Mouse (Mus musculus) left cerebral cortex, postnatal 10 days (tissue): ENCODE data around the gene Dyrk3. TPM values are rescaled to one million over a fixed set of nuclear protein-coding genes. Genes with fewer than 3 reads are reported as not detected.

Experiments
- DNase-seq, 2 experiments: peaks; one replicate each; pipeline ENCODE4 v3.0.0; 2021 to 2022; ENCODE audit warnings: low spot score in 2 of 2, mixed read lengths in 1 of 2; ENCODE audit errors: extremely low spot score in 1 of 2
- intact Hi-C: fragments of 180-260 bp; cut with DNase I; formaldehyde crosslinking; loops from one replicate; pipeline ENCODE4 v1.15.1; 2025
- total RNA-seq, 2 experiments: library from RNA; stranded (reverse); gene quantifications; 2 replicates each; pipeline ENCODE4 v1.2.3; 2021

Gene Dyrk3
- total RNA-seq, 2 experiments from 2014 or later: 9.9 to 11.3 TPM

DNA sequence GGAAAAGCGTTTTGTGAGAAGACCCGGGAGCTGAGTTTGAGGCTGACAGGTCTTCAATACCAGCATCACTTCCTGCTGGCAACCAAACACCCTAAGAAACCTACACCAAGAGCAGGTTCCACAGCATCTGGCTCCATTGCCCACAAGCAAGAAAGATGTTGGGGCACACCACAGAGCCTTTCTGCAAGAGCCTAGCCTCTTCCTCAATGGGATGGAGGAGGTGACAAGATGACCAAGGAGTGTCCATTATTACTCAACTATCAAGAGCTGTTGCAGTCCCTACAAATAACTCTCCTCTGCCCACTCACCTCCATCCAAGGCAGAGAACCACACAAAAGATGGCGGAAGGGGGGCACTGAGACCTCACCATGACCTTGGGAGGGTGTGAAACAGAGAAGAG, 46.0 kb downstream of the Dyrk3 start:
- intact Hi-C loops: no loop called here

DNA sequence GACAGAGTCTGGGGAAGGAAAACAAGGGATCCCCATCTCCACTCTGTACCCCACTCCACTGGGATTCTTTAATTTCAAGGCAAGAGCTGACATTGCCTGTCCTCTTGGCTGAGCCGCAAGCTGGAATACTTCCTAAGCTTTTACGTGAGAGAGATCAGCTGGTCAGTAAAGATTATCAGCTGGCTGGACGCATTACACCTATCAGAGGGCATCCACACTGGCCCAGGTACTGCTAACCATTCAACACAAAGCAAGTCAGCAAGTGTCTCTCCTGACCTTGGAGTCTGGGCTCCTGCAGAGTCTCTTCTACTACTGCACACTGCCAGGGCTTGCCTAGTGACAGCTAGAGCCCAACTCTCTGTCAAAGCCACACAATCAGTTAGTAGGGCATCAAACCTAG, 46.7 kb downstream of the Dyrk3 start:
- intact Hi-C loops: no loop called here
- DNase-seq: no peak

More for the DNA sequence above, 46.0 kb downstream of the Dyrk3 start:
- DNase-seq: no peak

DNA sequence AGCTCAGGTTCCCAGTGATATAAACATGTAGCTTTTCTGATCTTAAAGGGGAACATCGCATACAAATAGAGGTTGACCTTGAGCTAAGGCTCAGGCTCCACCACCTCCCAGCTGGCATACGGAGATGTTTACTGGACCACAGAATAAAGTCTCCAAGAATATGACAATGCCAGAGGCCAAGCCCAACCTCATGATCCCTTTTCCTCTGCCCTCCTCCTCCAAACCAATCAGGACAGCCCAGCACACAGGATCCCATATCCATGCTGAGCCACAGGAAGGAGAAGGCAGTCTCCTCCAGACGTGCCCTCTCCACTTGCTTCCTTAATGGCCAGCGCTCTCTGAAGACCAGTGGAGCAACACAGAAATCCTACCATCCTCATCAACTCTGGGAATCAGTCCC, 47.3 kb downstream of the Dyrk3 start:
- DNase-seq: no peak

DNA sequence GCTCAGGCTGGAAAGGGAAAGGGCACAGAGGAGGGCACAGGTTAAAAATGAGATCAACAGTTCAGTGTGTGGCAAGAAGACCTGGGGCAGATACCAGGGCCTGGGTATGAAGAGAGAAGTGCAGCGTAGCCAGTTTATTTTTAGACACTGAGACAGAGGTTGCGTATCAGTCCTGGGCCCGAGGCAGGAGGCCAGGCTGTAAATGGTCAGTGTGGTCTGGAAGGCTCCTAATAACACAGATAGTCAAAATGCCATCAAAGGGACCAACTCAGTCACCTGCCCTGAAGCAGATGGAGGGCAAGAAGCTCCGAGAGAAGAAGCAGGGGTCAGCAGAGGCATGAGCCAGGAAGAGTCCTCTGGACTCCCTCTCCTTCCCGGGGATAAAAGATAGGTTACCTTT, 47.9 kb downstream of the Dyrk3 start:
- intact Hi-C loops: no loop called here

More for the DNA sequence above, 47.3 kb downstream of the Dyrk3 start:
- intact Hi-C loops: no loop called here

DNA sequence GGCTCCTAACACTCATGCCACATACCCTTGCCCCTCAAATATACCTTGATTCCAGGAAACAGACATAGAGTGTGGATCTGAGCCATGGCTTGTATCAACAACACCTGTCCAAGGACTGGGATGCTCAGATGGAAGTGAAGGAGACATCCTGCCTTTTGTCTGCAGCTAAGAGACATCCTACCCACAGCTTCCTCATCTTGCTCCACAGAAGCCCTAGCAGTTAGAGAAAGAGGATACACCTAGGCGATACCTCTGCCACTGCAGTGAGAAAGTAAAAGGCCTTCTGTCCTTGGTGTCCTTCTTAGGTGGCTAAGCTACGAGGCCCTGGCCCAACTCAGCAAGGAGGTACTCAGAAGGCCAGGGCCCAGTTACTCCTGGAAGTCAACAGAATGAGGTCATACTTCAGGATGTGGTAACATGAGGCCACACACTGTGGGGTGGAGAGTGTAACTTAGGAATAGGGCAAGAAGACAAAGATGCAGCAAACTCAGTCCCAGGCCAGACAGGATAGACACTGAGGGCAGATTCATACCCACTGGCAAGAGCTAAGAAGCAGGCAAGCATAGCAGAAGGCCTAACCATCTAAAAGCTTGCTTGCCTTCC, 48.5 kb downstream of the Dyrk3 start:
- no peak for DNase-seq
- intact Hi-C loops: no loop called here

More for the DNA sequence above, 47.9 kb downstream of the Dyrk3 start:
- DNase-seq: no peak

DNA sequence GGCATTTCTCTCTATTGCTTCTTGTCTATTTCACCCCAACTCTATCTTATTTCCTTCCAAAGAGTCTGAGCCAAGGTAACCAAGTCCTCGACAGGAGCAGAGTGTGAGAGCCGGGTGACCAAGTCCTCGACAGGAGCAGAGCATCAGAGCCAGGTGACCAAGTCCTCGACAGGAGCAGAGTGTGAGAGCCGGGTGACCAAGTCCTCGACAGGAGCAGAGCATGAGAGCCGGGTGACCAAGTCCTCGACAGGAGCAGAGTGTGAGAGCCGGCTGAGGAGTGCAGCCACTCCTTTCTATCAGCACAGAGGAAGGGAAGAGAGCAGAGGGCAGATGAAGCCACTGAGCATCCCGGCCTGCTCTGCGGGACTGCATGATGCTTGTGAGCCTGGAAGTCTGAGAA, 49.6 kb downstream of the Dyrk3 start:
- DNase-seq: no peak
- intact Hi-C loops: no loop called here

DNA sequence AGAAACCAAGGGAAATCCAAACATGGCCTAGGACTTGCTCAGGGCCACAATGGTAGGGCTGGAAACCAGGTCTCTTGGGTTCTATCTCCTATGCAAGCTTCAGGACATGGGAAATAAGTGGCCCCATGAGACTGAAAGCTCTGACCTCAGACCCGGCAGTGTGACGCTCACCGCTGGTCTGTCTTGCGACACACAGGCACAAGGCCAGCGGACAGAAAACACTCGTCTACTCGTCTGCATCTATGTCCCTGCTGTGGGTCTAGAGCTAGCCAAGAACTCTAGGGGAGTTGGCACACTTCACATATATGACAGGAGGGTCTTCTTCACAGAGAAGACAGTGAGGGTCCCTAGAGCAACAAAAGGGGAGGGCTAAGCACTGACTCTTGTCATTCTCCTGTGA, 51.2 kb downstream of the Dyrk3 start:
- no peak for DNase-seq
- intact Hi-C loops: no loop called here

DNA sequence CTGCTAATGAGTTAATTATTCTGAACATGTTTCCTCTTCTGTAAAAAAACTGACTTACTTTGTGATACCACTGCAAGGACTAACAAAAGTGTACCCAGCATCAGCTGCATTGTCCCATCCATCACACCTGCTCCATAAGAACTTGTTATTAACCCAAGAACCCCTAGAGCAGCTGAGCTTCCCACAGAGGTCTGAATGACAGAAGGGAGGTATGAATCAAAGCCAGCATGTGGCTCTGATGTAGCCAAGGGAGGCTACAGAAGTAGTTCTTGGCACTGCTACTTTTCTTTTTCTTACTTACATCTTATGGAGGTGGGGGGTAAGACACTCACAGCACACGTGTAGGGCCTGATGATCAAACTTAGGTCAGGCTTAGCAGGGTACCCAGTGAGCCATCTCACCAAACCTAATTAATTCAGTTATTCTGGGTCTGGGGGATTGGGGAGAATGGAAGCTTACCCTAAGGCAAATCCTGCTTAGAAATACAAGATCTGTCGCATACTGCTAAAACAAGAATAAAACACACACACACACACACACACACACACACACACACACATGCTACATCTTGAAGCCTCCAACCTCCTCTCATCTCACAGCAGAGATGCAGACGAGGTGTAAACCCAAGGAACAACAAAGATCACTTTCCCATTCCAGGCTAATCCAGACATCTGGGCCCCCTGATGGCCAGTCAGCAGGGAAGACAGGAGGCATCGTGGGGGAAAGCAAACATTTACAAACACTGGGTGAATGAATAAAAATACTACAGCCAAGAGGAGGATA, 52.0 kb downstream of the Dyrk3 start:
- intact Hi-C loops: no loop called here
- DNase-seq: no peak

DNA sequence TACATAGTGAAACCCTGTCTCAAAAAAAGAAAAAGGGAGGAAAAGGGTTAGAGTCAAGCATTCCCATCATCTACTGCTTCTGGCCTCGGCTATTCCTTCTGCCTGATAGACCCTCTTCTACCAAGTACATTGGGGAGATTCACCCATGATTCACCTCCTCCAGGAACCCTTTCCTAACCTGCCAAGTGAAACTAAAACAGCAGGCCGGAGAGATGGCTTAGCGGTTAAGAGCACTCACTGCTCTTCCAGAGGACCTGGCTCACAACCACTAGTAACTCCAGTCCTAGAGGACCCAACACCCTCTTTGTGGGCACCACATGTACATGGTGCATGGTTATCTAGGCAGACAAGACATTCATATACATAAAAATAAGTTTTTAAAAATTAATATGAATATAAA, 52.9 kb downstream of the Dyrk3 start:
- no peak for DNase-seq
- intact Hi-C loops: no loop called here

DNA sequence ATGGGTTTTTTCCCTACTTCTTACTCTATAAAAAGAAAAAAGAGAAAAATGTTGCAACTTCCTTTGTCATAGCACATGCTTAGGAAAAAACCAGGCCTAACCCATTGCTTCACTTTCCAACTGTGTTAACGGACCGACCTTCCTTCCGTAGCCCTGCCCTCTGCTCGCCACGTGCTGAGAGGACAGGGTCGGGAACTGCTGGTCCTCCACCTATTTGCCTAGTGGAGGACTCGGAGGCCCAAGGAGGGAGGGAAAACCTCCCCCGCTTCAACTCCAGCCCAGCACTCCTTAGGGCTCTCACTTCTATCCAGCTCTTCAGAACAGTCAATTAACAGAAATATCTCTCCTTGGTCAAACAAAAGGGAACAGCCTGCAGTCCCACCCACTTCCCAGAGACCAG, 53.9 kb downstream of the Dyrk3 start:
- DNase-seq: no peak
- intact Hi-C loops: no loop called here

DNA sequence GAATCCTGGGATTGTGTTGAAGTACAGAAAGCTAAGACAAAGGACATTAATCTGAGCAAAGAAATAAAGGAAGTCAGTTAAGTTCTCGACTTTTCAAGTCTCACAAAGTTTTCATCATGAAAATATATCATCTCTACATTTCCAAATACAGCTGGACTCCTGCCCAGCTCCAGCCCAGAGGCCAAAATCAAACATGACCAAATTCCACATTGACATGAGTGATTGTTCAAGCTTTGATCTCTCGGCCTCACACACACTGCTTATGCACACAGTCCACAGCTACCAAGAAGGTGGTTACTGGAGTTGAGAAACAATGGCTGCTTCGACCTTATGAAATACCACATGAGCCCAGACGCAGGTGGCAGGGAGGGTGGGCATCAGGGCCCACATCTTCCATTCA, 54.5 kb downstream of the Dyrk3 start:
- intact Hi-C loops: no loop called here
- no peak for DNase-seq

DNA sequence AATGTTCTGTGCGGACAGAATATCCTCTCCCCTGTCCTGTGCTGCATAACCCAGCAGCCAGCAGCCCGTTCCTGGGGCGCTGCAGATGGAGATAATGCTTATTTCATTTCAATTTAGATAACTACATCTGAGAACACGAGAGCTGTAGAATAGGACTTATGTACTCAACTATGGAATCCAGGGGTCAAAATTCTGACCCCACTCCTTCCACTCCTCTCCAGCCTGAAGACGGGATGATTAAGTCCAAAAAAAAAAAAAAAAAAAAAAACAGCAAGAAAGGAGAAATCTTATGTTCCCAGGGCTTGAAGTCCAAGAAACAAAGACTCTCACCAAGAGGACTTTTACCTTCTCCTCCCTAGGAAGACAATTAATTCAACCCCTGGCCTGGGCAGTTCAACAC, 55.0 kb downstream of the Dyrk3 start:
- intact Hi-C loops: no loop called here
- no peak for DNase-seq

DNA sequence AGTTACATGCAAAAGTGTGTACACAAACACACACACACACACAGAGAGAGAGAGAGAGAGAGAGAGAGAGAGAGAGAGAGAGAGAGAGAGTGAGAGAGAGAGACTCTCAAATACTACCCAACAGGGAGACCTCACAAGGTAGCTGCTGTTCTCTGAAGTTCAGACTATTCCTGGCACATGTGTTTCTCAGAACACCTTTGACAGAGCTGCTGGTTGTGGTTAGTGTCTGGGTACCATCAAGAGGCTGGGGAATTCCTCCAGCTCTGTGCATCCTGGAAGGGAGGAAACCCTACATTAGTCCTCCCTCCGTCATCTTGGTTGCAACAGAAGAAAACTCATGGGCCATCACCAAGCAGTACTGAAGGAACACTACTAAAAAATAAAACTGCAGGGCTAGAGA, 57.5 kb downstream of the Dyrk3 start:
- intact Hi-C loops: no loop called here

DNA sequence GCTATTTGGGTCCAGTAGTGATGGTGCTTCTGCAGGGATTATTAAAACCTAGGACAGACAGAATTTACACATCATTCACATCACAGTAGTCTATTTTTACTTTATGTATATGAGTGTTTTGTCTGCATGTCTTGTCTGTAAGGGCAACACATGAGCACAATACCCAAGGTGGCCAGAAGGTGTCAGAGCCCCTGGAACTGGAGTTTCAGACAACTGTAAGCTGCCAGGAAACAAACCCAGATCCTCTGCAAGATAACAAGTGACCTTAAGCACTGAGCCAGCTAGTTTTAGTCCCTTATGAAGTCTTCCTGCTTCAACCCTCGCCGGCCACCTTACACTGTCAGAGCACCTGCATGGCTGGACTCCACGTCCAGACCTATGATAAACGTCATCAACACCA, 58.4 kb downstream of the Dyrk3 start:
- no peak for DNase-seq
- intact Hi-C loops: no loop called here

More for the DNA sequence above, 57.5 kb downstream of the Dyrk3 start:
- no peak for DNase-seq

DNA sequence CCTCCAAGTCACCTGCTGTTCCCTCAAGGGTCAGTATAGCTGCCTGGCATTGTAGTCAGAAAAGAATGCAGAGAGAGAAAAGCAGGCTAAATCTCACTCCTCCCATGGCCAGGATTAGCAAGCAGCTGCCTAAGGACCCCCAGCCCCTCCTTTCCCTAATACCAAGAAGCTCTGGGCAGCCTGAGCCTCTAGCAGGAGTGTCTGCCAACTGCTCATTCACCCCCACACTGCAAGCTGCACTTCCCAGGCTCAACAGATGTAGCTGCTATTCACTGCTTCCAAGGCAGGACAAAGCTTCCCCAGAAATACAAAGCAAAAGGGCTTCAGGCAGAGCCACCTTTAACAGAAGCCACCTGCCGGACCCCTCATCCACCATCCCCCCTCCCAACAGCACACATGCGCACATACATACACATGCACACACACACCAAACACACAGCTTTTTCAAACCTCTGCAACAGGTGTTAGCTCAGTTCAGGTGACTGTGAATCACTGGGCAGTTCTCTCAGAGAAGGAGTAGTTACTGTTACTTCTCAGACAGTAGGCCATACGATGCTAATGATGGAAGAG, 59.3 kb downstream of the Dyrk3 start:
- intact Hi-C loops: no loop called here
- peak; percentile 64 to 81 for DNase-seq

Other genes starting within 250 kb of the Dyrk3 start
- gene Il20, start 226.9 kb downstream of the Dyrk3 start, total RNA-seq: not detected
- gene Il19, start 198.2 kb downstream of the Dyrk3 start, total RNA-seq: not detected
- gene Il10, start 118.5 kb downstream of the Dyrk3 start, total RNA-seq: not detected
- gene Mapkapk2, start 40.5 kb downstream of the Dyrk3 start, total RNA-seq: 10 to 100 TPM; 26.8 to 31.1 TPM
- 10 to 100 TPM; 37.9 to 39.6 TPM for gene Eif2d, start 14.8 kb upstream of the Dyrk3 start, total RNA-seq
- gene Rassf5, start 106.9 kb upstream of the Dyrk3 start, total RNA-seq: 10 to 100 TPM; 19.9 to 21.8 TPM
- 1 to 10 TPM; 1.8 to 2.2 TPM for gene Ikbke, start 141.3 kb upstream of the Dyrk3 start, total RNA-seq